Mouse (Mus musculus) gastrocnemius, postnatal 25 days (tissue): Measurements from ENCODE around the gene Hps4. TPM values are rescaled to one million over a fixed set of nuclear protein-coding genes. Genes with fewer than 3 reads are reported as not detected.
"Not testable (repeated sequence)": the region's sequence is repeated elsewhere in the genome, so short reads cannot be mapped to it uniquely, and the experiment has no call there.

ENCODE experiments used
- DNase-seq: peaks from one replicate; pipeline ENCODE4 v3.0.0; 2022
- total RNA-seq, 2 experiments: library from RNA; stranded (reverse); gene quantifications; 1 replicate in 1 of 2; 2 replicates in 1 of 2; pipeline ENCODE4 v1.2.3; 2021

Hps4 gene
- total RNA-seq, 2 experiments from 2014 or later, result 3.8 to 4.5 TPM

DNA sequence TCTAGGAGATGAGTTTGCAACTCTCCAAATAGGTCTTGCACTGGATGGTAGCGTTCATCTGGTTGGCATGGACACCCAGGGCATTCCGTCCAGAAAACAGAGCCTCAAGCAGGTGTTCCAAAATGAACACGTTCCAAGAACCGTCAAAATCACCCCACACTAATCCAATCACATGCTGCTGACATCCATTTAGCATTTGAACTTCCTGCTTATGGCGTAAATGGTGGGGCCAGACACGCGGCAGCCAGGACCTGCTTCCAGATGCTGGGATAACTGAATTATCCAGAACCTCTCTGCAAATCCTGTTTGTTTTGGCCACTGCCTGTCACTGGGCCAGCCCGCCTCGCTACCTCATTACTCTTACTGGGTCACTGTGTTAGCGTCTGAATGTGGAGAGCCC, 56.4 kb downstream of the Hps4 start:
- DNase-seq, result no peak

DNA sequence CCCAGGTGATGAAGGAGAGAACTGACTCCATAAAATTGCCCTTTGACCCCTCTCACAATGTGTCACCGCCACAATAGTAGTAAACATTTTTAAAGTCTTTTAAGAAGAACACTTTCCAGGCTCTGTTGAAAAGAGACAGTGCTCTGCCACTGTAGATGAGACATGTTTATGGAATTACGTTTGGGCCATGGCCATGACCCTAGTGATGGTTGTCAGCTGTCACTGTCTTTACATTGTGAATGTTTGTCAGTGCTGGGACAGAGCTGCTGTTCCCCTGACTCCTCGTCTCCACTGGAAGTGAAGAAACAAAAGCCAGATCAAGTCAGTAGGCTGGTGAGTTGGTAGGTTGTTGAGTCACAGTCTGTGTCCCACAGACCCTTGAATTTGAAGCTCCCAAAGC, 59.6 kb downstream of the Hps4 start:
- no peak for DNase-seq

DNA sequence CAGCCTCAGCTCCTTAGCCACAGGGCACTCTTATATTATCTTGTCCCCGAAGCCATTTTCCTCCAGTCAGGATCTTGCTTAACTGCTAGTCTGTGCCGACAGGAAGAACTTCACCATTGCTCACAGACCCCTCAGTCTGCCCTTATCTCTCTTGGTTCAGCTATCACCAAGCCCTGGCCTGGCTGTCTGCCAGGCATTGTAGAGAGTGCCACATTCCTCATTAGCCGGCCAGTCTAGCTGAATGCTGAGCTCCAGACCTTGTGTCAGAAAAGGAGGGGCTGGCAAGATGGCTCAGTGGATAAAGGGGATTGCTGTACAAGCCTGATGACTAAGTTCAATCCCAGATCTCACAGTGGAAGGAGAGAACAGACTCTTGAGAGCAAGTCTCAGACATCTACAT, 63.1 kb downstream of the Hps4 start:
- no peak for DNase-seq

DNA sequence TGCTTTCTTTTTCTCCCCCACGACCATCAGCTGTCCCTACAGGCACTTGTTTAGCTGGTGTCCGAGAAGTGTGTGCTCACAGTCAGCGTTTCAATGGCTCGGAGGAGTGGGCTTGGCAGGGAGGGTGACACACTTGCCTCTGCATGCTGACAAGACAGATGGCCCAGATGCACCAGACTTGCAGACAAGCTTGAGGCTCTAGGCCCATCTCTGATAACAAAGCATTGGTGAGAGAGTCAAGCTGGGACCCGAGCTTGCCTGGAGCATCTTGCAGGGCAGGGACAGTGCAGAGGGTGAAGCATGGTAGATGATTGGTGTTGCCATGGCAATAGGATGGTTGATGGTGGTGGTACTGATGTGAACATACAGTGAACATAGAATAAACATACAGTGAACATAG, 66.4 kb downstream of the Hps4 start:
- DNase-seq, result no peak

DNA sequence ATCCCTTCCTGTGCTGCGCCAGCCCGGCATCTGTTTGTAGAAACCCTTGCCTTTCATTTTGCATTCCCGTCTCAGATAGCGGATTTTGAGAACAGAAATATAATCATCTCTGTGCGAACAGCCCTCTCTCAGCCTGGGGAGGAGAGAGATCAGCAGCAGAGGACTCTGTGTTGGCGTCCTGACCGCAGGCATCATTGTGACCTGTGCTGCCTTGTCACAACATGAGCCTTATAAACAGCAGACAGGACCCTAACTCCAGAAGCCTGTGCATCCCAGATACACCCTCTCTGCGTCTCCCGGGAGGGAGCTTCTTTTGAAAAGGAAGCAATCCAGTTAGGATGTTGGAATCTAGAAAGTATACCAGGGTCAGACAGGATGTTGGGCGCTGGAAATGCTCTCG, 68.2 kb downstream of the Hps4 start:
- DNase-seq, result no peak

DNA sequence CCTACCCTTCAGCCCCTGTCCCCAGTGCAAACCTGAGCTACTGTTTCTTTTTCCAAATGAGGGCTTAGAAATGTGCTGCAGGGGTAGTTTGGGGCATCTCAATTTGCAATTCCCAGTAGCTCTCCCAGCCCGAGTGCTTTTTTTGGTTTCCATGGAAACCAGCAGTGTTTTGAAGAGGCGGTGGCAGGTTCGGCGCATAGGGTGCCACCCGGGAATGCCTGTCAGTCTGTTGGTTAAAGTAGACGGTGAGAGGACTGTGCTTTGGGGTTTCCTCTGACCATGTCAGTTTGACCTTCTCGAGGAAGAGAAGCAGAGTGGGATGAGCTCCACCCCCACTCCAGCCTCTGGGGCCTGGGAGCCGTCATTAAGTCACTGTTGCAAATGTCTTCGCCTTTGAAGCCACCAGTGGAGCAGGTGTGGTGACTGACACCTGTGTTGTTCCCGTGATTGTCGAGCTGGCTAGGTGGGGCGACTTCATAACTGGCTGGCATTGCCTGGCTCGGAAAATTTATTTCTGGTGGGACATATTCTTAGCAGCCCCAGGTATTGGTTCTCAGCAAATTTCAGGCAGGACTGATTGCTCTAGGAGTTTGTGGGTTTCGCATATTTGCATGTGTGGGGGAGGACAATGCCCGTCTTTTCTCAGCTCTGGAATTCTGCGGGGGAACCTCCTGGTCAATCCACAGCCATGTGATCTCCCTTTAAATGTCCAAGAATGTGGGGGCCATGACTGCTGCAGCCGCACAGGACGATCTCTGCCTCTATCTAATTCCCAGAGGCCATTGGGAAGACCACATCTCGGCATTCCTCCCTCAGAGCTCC, 68.8 kb downstream of the Hps4 start:
- no peak for DNase-seq

DNA sequence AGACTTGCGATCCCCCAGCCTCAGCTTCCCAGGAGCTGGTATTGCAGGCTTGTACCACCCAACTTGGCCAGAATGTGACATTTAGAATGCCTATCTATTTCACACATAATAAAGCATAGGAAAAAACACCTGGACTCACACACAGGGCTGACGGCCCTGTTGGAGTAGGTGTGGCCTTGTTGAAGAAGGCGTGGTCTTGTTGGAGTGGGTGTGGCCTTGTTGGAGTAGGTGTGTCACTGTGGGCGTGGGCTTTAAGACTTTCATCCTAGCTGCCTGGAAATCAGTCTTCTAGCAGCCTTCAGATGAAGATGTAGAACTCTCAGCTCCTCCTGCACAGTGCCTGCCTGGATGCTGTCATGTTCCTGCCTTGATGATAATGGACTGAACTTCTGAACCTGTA, 69.9 kb downstream of the Hps4 start:
- not testable (repeated sequence) for DNase-seq

DNA sequence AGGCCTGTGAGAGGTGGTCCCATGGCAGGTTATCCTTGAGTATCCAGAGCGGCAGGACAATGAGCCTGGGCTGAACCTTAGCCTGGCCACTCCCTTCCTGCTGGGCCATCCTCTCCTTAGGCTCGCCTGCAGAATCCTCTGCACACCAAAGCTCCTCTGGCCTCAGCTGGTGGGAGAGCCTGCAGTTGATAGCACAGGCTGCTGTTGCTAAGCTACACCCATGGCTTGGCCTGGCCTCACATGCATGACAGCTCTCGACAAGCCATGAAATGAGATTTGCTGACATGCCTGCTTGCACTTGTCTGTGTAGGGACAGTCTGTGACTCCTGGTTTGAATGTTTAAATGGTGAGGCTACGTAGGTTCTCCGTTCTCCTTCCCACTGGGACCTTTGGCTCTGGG, 73.8 kb downstream of the Hps4 start:
- no peak for DNase-seq

DNA sequence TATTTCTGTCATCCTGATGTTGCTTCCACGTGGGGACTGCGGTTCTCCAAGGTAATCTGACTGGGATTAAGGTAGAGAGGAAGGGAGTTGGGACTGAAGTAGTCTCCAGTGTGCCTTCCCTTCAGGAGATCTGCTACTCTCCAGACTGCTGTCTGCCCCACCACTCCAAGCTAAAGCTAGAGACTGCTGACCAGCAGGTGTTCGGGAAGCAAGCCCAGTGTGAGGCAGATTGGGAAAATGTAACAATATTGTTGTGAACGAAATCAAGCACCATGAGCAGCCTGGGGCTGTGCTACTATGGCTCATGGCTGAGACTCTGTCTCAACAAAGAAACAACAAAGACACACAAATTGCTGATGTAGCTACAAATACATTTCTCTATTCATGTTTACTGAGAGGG, 75.1 kb downstream of the Hps4 start:
- no peak for DNase-seq

DNA sequence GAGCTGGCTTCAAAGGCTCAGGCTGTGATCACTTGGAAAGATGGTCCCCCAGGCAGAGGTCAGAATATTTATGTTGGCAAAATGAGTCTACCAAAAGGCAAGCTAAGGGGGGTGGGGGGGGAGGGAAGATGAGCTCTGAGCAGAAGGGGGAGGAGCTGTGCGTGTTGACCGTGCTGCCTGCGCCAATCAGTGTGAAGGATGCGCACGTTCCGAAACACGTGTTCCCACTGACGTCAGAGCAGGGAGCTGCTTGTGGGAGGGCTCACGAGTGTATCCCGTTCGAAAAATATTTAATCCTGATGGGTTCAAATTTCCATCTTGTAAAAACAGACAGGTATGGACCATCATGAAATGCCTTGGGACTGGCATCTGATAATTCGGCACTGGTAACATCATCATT, 76.7 kb downstream of the Hps4 start:
- no peak for DNase-seq

DNA sequence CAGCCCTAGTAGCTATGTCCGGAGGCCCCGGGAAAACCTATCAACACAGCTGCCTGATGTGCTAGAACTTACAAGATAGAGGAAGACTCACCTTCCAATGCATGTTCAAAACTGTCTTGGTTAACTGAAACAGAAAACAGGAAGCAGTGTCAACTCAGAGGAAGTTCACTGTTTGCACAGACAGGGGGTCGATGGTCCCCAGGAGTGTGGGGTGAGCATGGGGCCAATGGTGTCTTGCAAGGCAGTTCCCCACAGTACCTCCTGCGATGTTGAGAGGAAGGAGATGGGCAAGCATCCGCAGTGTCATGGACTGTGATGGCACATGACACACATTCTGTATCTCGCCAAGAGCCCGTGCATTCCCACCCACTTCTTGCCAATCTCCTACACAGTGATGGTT, 83.8 kb downstream of the Hps4 start:
- no peak for DNase-seq

DNA sequence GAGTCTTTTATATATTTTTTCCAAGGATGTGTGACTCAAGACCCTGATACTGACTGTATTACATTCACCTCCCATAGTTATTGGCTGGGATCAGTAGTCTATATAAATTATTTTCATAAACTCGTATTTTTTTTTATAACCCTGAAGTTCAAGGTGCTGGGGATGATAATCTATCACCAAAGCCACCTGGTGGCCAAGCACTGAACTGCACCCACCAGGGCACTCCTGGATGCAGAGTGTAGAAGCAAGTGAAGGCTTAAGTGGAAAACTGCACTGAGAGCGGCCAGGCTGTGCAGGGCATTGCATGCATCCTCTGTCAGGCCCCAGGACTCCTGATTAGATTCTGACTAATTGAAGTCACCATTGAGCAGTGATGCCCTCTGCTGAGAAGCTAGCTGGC, 84.4 kb downstream of the Hps4 start:
- no peak for DNase-seq

Other genes with a start within 250 kb of the Hps4 start
- under 1 TPM in 1 of 2 experiments, not detected in 1; 0.46 TPM for gene Cryba4, start 90.6 kb upstream of the Hps4 start, total RNA-seq
- gene Crybb1, start 87.3 kb upstream of the Hps4 start, total RNA-seq, result 1 to 10 TPM; 3.2 to 3.9 TPM
- gene Tpst2, start 66.4 kb upstream of the Hps4 start, total RNA-seq, result 10 to 100 TPM; 16.8 to 17.8 TPM
- 10 to 100 TPM; 10.6 to 10.7 TPM for gene Tfip11, start 16.7 kb upstream of the Hps4 start, total RNA-seq
- 1 to 10 TPM; 2.4 to 2.7 TPM for gene Srrd, start within 50 bp of the Hps4 start, total RNA-seq
- gene Gm6583, start 12.9 kb downstream of the Hps4 start, total RNA-seq, result not detected
- under 1 TPM; 0.36 to 0.56 TPM for gene Asphd2, start 51.8 kb downstream of the Hps4 start, total RNA-seq
- gene Gm6588, start 106.3 kb downstream of the Hps4 start, total RNA-seq, result not detected
- gene Sez6l, start 234.1 kb downstream of the Hps4 start, total RNA-seq, result not detected